Mouse (Mus musculus) adrenal gland, adult 2 months (tissue): ENCODE measurements around the gene Chst3. TPM values are rescaled to one million over a fixed set of nuclear protein-coding genes. Genes with fewer than 3 reads are reported as not detected.
"Not testable (repeated sequence)": the region's sequence is repeated elsewhere in the genome, so short reads cannot be mapped to it uniquely, and the experiment has no call there.

Experiments used
- DNase-seq: peaks from one replicate; pipeline ENCODE4 v3.0.0; 2021
- polyA plus RNA-seq: library from polyadenylated mRNA; depleted of rRNA; stranded (reverse); fragments of >200 nt; gene quantifications from 2 replicates; pipeline ENCODE4 v1.2.3, GENCODE M21; 2012
- total RNA-seq, 2 experiments: library from RNA; stranded (reverse); gene quantifications; 2 replicates each; pipeline ENCODE4 v1.2.3; 2021

Gene Chst3
- total and polyA plus RNA-seq, 3 experiments, result 0.37 to 1.7 (median 0.79) TPM

GRCm38 (mm10) chr10:60234006-60234405 is 14.9 kb upstream of the Chst3 start:
- no peak for DNase-seq

- no peak for DNase-seq
These were observed 11.4 kb upstream of the Chst3 start for GRCm38 (mm10) chr10:60230321-60231088.

- DNase-seq, result no peak
These were observed 10.1 kb upstream of the Chst3 start for GRCm38 (mm10) chr10:60229113-60229512.

- no peak for DNase-seq
These were observed 8.6 kb upstream of the Chst3 start for GRCm38 (mm10) chr10:60227666-60228065.

GRCm38 (mm10) chr10:60224601-60225000 is 5.5 kb upstream of the Chst3 start:
- no peak for DNase-seq

- not testable (repeated sequence) for DNase-seq
These were observed 2.7 kb upstream of the Chst3 start for GRCm38 (mm10) chr10:60221571-60222259.

GRCm38 (mm10) chr10:60220607-60221006 is 1.5 kb upstream of the Chst3 start:
- DNase-seq, result no peak

GRCm38 (mm10) chr10:60220042-60220523 is 1.0 kb upstream of the Chst3 start:
- no peak for DNase-seq

GRCm38 (mm10) chr10:60218033-60218590 is 948 bp downstream of the Chst3 start:
- no peak for DNase-seq

GRCm38 (mm10) chr10:60216331-60217095 is 2.5 kb downstream of the Chst3 start:
- DNase-seq, result no peak

GRCm38 (mm10) chr10:60215077-60215960 is 3.7 kb downstream of the Chst3 start:
- DNase-seq, result no peak

- no peak for DNase-seq
These were observed 6.3 kb downstream of the Chst3 start for GRCm38 (mm10) chr10:60212589-60213379.

GRCm38 (mm10) chr10:60211501-60212005 is 7.5 kb downstream of the Chst3 start:
- DNase-seq, result no peak

- DNase-seq, result peak; percentile 55
These were observed 8.6 kb downstream of the Chst3 start for GRCm38 (mm10) chr10:60210468-60210867.

- DNase-seq, result peak; percentile 94
These were observed 9.8 kb downstream of the Chst3 start for GRCm38 (mm10) chr10:60209237-60209636.

GRCm38 (mm10) chr10:60207166-60207705 is 11.8 kb downstream of the Chst3 start:
- peak; percentile 69 for DNase-seq

GRCm38 (mm10) chr10:60205601-60206241 is 13.3 kb downstream of the Chst3 start:
- peak; percentile 26 for DNase-seq

- DNase-seq, result no peak
These were observed 16.3 kb downstream of the Chst3 start for GRCm38 (mm10) chr10:60202785-60203184.

- peak; percentile 72 for DNase-seq
These were observed 18.1 kb downstream of the Chst3 start for GRCm38 (mm10) chr10:60200996-60201395.
